Mouse (Mus musculus): ENCODE measurements around the gene Rfx8.

Gene Rfx8

GRCm38 (mm10) chr1:39648584-39648983, 72.2 kb downstream of the Rfx8 start:
- in situ Hi-C loops (cut with MseI, MboI) = no loop called here

- in situ Hi-C loops (cut with MseI, MboI) = no loop called here
Observed at GRCm38 (mm10) chr1:39645905-39646759, 74.7 kb downstream of the Rfx8 start.

GRCm38 (mm10) chr1:39644333-39644732, 76.5 kb downstream of the Rfx8 start:
- in situ Hi-C loops (cut with MseI, MboI) = no loop called here

GRCm38 (mm10) chr1:39641667-39642066, 79.1 kb downstream of the Rfx8 start:
- in situ Hi-C loops (cut with MseI, MboI) = no loop called here

- in situ Hi-C loops (cut with MseI, MboI) = no loop called here
Observed at GRCm38 (mm10) chr1:39637139-39637538, 83.7 kb downstream of the Rfx8 start.

- in situ Hi-C loops (cut with MseI, MboI) = no loop called here
Observed at GRCm38 (mm10) chr1:39636660-39637059, 84.1 kb downstream of the Rfx8 start.

GRCm38 (mm10) chr1:39636196-39636595, 84.6 kb downstream of the Rfx8 start:
- in situ Hi-C loops (cut with MseI, MboI) = no loop called here

GRCm38 (mm10) chr1:39628606-39629005, 92.2 kb downstream of the Rfx8 start:
- in situ Hi-C loops (cut with MseI, MboI) = no loop called here

- in situ Hi-C loops (cut with MseI, MboI) = no loop called here
Observed at GRCm38 (mm10) chr1:39625491-39625890, 95.3 kb downstream of the Rfx8 start.

GRCm38 (mm10) chr1:39623729-39624128, 97.1 kb downstream of the Rfx8 start:
- in situ Hi-C loops (cut with MseI, MboI) = no loop called here

GRCm38 (mm10) chr1:39623106-39623505, 97.7 kb downstream of the Rfx8 start:
- in situ Hi-C loops (cut with MseI, MboI) = no loop called here

GRCm38 (mm10) chr1:39618524-39618923, 102.3 kb downstream of the Rfx8 start:
- in situ Hi-C loops (cut with MseI, MboI) = no loop called here

GRCm38 (mm10) chr1:39615526-39615925, 105.3 kb downstream of the Rfx8 start:
- in situ Hi-C loops (cut with MseI, MboI) = no loop called here
